Mouse (Mus musculus): Measurements from ENCODE around the gene Hc.

The Hc gene

GRCm38 (mm10) chr2:34953547-34954116 lies 107.6 kb downstream of the Hc start:
- DNase-seq, result no peak

DNA sequence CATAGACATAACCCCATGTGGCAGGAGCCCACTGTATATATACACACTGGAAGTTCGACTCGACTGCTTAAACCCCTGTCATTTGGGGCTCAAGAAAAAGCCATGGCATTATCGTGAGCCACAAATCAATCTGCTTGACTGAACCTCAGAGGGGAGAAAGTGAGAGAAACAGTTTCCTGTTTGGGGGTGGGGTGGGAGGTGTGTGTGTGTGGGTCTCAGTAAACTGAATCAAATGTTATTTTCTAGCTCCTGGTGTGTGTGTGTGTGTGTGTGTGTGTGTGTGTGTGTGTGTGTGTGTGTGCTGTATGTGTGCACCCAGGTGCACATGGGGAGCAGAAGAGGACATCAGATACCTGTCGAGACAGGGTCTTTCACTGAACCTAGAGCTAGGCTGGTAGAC lies 108.2 kb downstream of the Hc start:
- no peak for DNase-seq

DNA sequence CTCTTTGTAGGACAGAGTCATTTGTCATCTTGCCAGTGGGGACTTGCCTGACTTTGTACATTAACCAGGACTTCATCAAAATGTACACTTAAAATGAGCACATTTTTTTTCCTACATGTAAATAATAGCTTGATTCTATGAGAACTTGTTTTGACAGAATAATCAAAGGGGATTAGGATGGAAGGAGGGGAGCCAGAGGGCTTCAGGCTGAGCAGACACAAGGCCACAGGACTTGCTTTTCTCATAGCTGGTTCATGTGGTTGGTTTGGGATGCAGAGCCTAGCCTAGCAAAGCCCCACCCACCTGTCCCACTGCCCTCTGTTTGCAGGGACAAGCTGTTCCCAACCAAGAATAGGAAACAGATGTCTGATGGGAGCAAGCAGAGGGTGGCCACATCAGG lies 109.8 kb downstream of the Hc start:
- DNase-seq, result no peak

- no peak for DNase-seq
These were observed 112.6 kb downstream of the Hc start for GRCm38 (mm10) chr2:34948622-34949021.

GRCm38 (mm10) chr2:34946046-34946445 lies 115.2 kb downstream of the Hc start:
- no peak for DNase-seq

GRCm38 (mm10) chr2:34945580-34945979 lies 115.7 kb downstream of the Hc start:
- DNase-seq, result no peak

DNA sequence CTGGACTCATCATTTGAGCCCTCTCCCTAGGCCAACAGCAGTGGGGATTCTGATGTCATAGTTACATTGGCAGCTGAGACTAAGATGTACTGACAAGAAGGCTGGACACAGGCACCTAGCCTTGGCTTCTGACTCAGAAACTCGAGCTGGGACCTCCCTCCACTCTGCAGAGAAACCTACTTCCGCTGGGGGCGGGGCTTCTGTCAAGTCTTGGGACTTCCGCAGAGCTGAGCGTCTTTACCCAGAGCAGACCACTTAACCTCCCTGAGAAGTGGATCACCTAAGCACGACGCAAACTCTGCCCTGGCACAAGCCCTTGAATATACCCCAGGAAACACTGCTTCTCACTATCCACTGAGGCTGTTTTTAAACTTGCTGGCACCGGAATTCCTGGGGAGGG lies 116.5 kb downstream of the Hc start:
- DNase-seq, result peak; percentile 82 to 86

DNA sequence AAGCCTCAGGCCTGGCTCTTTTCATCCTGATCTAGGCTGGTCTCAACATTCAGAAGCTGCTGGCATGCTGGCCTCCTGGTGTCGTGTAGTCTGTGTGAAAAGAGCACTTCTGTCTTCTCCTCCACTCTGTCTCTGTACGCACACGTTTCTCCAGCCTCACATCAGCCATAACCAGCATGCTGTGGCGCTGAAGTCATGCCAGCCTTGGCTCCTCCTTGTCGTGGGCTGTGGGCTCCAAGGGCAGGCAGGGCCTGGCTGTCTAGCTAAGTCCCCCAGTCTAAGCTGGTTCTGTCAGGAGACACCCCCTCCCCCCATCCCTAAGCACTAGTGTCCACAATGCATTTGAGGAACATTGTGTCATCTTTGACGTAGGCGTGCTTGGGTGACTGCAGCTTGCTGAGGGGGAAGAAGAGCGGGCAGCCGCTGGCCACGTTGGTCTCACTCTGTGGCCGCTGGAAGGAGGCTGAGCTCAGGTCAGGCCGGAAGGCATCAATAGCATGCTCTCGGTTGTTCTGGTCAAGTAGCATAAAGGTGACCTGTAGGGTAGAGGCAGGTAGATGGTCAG lies 117.6 kb downstream of the Hc start:
- DNase-seq, result no peak

DNA sequence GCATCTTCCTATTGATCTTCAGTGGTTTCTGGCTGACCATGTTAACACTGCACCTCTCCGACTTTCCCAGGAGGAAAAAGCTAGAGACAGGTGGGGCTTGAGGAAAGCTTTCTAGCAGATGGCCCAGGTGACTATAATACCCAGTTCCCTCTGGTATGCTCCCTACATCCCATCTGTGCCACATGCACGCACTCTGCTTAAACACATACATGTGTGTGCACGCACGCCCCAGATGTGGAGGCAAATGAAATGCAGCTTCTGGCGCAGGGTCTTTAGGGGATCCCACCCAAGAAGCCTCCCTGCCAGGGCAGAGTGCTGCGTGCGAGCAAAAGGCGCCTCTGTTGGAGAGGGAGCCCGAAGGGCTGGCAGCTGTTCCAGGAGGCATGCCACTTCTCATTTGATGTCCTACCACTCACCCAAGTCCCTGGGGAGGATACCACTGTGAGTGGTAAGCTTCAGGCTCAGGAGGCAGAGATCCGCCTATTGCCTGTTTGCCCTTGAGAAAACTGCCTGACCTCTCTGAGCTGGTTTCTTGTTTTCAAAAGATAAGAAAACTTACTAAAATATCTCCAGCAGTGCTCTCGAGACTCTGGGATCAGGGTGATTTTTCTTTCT lies 120.1 kb downstream of the Hc start:
- DNase-seq, result no peak

DNA sequence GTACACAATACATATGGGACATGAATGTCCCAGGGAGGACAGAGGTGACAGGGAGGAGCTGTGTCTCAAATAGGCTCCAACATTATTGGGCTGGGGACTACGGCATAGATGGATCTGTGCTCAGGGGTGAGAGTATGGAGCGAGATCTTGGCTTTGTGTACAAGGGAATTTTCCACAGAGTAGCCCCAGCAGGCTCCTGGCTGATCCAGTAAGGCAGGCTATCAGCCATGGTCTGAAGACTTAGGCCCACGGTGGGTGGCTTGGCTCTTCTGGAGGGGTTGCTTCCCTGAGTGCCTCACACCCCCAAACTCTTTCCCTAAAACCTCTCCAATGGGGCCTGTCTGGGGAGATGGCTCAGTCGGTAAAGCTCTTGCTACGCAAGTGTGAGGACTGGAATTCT lies 121.0 kb downstream of the Hc start:
- no peak for DNase-seq

DNA sequence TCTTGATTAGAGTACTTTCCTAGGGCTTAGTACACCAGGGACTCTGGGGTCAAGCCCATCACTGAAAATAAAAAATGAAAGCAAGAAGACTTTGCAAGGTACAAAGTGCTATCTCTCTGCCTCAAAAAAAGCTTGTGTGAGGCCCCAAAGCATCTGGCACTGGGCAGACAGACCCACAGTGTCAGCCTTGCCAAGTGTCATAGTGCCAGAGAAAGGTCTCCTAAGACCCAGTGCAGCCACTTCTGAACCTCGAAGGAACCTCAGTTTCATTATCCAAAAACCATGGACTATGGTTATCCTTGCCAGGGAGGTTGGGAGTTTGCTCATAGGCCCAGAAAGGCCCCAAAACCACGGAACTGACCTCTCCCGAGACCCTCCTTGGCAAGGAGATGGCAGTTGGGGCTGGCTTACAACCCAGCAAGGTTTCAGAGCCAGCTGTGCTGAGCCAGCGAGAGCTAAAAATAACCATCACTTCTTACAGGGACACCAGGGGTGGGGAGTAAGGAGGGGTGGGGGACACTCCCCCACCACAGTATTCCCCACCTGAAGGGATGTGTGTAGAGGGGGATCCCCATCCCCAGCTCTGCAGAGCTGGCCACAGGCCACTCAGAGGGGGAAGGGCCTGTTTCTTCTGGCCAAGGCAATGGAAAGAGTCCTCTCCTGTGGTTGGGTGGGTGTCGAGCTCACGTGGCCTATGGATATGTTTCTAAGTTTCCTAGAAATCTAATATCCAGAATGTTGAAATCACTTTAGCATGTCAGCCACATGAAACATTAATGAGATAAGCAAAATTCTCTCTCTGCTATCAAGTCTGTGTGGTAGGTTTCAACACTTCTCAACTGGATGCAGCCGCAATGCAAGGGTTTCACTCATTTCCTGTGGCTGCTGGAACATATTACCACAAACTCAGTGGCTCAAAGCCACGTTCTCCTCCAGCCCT lies 122.7 kb downstream of the Hc start:
- DNase-seq, result peak; percentile 49 to 58

DNA sequence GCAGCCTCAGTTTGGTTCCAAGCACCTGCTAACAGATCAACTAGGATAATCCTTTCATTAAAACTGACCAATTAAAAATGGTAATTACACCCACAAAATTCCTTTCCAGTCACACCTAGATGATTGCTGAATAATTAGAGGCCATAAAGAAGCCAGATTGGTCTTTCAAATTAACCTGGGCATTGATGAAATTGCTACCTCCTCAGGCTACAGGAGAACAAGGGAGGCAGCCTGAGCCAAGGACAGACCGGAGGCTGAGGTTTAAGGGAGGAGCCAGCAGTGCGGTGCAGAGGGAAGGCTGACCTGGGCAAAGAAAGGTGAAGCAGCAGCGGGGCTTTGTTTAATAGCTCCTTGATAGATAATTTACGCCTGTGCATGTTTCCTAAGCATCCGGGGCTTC lies 123.8 kb downstream of the Hc start:
- no peak for DNase-seq
